Mouse (Mus musculus): ENCODE measurements around the gene Jazf1. TPM values are rescaled to one million over a fixed set of nuclear protein-coding genes. Genes with fewer than 3 reads are reported as not detected.

Gene Jazf1
- polyA plus RNA-seq, 1 experiment from 2014 or later = 16.2 TPM

- 89% methylated on average over 5 of the region's 5 CpGs for WGBS
- Histone ChIP-seq H3K4me1 (peaks cover 6% of the 10 kb centered on the region; the same call in 1 of the 2 replicates), H3K4me3 (no peak overlapping the region), H3K36me3 (ENCODE audit: poor library complexity, severe bottlenecking) (peaks cover 20% of the 10 kb centered on the region), H3K27ac (no peak overlapping the region), H3K9ac (no peak overlapping the region), H3K4me2 (no peak overlapping the region), H3K27me3 (no peaks in the 10 kb centered on the region), H3K9me3 (replicated peaks) (no peaks in the 10 kb centered on the region)
- no peak for ATAC-seq
These were observed 295.3 kb downstream of the Jazf1 start for GRCm38 (mm10) chr6:52773132-52773531.

DNA sequence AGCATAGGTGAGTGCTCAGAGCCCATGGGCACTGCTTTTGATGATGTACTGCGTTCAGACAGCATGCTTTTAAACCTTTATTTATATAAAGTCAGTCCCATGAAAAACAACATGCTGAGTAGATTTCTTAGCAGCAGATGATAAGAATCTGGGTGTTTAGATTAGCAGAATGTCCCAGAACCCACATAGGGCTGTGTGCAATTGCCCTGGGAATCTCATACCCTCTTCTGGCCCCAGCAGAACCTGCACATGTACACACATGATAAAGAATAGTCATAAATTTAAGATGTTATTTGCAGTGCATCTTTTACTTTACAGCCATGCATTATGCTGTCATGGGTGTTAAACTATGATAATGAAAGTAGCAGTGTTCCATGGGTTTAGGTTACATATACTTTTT is 297.6 kb downstream of the Jazf1 start:
- no peak for ATAC-seq
- Histone ChIP-seq H3K36me3 (ENCODE audit: poor library complexity, severe bottlenecking) (peaks cover 27% of the 10 kb centered on the region), H3K27me3 (no peaks in the 10 kb centered on the region), H3K4me1 (no peaks in the 10 kb centered on the region), H3K4me3 (no peak overlapping the region), H3K4me2 (no peak overlapping the region), H3K9ac (no peak overlapping the region), H3K27ac (no peak overlapping the region), H3K9me3 (replicated peaks) (no peaks in the 10 kb centered on the region)
- 97% methylated on average over 1 of the region's 1 CpGs for WGBS

GRCm38 (mm10) chr6:52765206-52765605 is 303.2 kb downstream of the Jazf1 start:
- Histone ChIP-seq H3K4me2 (no peak overlapping the region), H3K9me3 (replicated peaks) (no peaks in the 10 kb centered on the region), H3K36me3 (ENCODE audit: poor library complexity, severe bottlenecking) (peaks cover 46% of the 10 kb centered on the region), H3K4me1 (no peaks in the 10 kb centered on the region), H3K4me3 (no peak overlapping the region), H3K9ac (no peak overlapping the region), H3K27me3 (no peaks in the 10 kb centered on the region), H3K27ac (no peak overlapping the region)
- ATAC-seq = no peak
- 74% methylated on average over 7 of the region's 7 CpGs for WGBS

- H3K4me3 ChIP-seq = no peak overlapping the region
- no peak overlapping the region for H3K4me2 ChIP-seq
- no peaks in the 10 kb centered on the region for H3K27me3 ChIP-seq
- no peaks in the 10 kb centered on the region for H3K4me1 ChIP-seq
- no peak overlapping the region for H3K9ac ChIP-seq
- no peak overlapping the region for H3K27ac ChIP-seq
- no peaks in the 10 kb centered on the region for H3K9me3 ChIP-seq (replicated peaks)
- WGBS = 94% methylated on average over 5 of the region's 5 CpGs
- ATAC-seq = no peak
- H3K36me3 ChIP-seq (ENCODE audit: poor library complexity, severe bottlenecking) = peaks cover 45% of the 10 kb centered on the region
These were observed 315.6 kb downstream of the Jazf1 start for GRCm38 (mm10) chr6:52752832-52753231.

DNA sequence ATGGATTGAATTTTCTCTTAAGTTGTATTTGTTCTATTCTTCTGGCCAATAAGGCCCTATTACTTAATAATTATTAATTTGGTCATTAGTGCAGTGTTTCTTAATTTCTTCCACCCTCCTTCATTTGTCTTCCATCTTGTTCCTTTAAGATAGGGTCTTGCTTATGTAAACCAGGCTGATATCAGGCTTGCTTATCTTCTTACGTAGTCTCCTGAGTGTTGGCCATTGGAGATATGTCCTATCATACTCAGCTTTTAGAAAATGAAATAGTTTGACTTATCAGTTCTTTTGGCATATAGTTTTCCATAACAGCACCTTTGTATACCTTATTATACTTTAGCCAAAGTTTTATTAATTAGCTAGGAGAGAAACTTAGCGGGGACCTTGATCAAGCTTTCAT is 333.8 kb downstream of the Jazf1 start:
- Histone ChIP-seq H3K27ac (no peak overlapping the region), H3K4me2 (no peak overlapping the region), H3K9me3 (replicated peaks) (no peaks in the 10 kb centered on the region), H3K4me1 (no peaks in the 10 kb centered on the region), H3K4me3 (no peak overlapping the region), H3K9ac (no peak overlapping the region), H3K27me3 (no peaks in the 10 kb centered on the region), H3K36me3 (ENCODE audit: poor library complexity, severe bottlenecking) (peaks cover 30% of the 10 kb centered on the region)
- no peak for ATAC-seq
- WGBS = 97% methylated on average over 2 of the region's 2 CpGs

DNA sequence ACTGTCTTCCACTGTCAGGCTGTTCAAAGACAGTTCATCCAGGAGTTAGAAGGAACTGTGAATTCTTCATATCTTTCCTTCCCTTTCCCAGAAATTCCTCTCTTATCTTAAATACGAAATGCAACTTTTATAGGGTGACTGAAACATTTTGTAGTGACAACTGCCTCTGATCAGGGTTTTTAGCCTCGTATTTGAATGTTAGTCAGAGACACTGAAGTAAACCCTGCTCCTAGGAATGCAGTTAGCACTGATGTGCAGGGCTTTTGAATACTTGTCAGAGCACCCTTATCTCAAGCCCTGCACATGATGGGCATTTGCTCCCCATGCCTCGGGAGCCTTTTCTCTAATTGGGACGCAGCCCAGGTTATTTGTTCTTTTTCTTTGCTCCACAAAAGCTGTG is 338.1 kb downstream of the Jazf1 start:
- ATAC-seq = no peak
- H3K27me3 ChIP-seq = no peaks in the 10 kb centered on the region
- H3K9me3 ChIP-seq (replicated peaks) = no peaks in the 10 kb centered on the region
- peaks cover 31% of the 10 kb centered on the region for H3K36me3 ChIP-seq (ENCODE audit: poor library complexity, severe bottlenecking)
- no peak overlapping the region for H3K27ac ChIP-seq
- H3K4me2 ChIP-seq = no peak overlapping the region
- no peaks in the 10 kb centered on the region for H3K4me1 ChIP-seq
- H3K9ac ChIP-seq = no peak overlapping the region
- 73% methylated on average over 4 of the region's 4 CpGs for WGBS
- H3K4me3 ChIP-seq = no peak overlapping the region

- no peak for ATAC-seq
- no peaks in the 10 kb centered on the region for H3K27me3 ChIP-seq
- WGBS = 59% methylated on average over 8 of the region's 8 CpGs
- no peak overlapping the region for H3K9ac ChIP-seq
- H3K4me2 ChIP-seq = no peak overlapping the region
- H3K36me3 ChIP-seq (ENCODE audit: poor library complexity, severe bottlenecking) = peaks cover 27% of the 10 kb centered on the region
- no peaks in the 10 kb centered on the region for H3K9me3 ChIP-seq (replicated peaks)
- no peak overlapping the region for H3K4me3 ChIP-seq
- no peak overlapping the region for H3K27ac ChIP-seq
- no peaks in the 10 kb centered on the region for H3K4me1 ChIP-seq
These were observed 343.5 kb downstream of the Jazf1 start for GRCm38 (mm10) chr6:52724805-52725439.

Other genes with a start within 250 kb of the Jazf1 start
- gene Creb5, start 218.6 kb upstream of the Jazf1 start, polyA plus RNA-seq (2015; fragmentation: Nextera tagmentation; extraction: Ambion mirVana) = 31.6 and 31.7 TPM in 2 replicates